Mouse (Mus musculus): Measurements from ENCODE around the gene Zfp784. TPM values are rescaled to one million over a fixed set of nuclear protein-coding genes. Genes with fewer than 3 reads are reported as not detected.
"Not testable (repeated sequence)": the region's sequence is repeated elsewhere in the genome, so short reads cannot be mapped to it uniquely, and the experiment has no call there.

Zfp784 gene
- 6.0 and 6.5 TPM in 2 replicates for polyA plus RNA-seq (2015; fragmentation: Nextera tagmentation; extraction: Ambion mirVana)

DNA sequence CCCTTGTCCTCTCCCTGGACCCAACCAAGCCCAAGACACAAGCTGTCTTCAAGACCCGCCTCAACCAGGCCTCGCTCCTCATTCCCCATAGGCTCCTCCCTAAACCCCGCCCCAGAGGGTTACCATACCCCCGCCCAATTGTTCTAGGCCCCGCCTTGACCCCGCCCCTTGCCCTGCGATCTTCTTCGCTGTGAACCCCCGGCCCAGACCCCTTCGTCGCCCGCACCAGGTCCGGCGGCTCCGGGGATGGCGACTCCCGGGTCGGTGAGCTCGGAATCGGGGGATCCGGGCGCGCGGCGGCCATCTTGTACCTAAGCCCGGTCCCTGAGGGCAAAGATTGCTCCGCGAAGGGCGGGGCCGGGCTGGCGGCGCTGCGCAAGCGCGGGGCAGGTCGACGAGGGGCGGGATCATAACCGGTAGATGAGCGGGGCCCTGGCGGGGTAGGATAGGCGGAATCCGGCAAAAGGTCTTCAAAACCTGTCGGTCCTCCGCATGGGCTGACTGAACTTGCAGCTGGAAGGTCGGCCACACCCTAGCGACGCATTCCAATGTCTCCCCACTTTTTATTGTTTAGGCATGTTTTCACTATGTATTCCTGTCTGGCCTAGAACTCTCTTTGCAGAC, at the start of gene Zfp784:
Zfp784 (minus strand) TSS at position 338 of the 624 bp plus-strand sequence.
- under 1% methylated on average over 48 of the region's 48 CpGs for WGBS
- peak; percentile 99 for ATAC-seq
- Histone ChIP-seq H3K9ac (peak within 1 kb of the TSS; percentile 84), H3K36me3 (peaks cover 27% of the 10 kb centered on the region), H3K4me2 (replicated peaks) (peak within 1 kb of the TSS; percentile 65), H3K27me3 (replicated peaks) (no peaks in the 10 kb centered on the region), H3K4me3 (replicated peaks) (peak within 1 kb of the TSS; percentile 67), H3K4me1 (replicated peaks) (no peaks in the 10 kb centered on the region), H3K27ac (peak within 1 kb of the TSS; percentile 98), H3K9me3 (no peaks in the 10 kb centered on the region)

DNA sequence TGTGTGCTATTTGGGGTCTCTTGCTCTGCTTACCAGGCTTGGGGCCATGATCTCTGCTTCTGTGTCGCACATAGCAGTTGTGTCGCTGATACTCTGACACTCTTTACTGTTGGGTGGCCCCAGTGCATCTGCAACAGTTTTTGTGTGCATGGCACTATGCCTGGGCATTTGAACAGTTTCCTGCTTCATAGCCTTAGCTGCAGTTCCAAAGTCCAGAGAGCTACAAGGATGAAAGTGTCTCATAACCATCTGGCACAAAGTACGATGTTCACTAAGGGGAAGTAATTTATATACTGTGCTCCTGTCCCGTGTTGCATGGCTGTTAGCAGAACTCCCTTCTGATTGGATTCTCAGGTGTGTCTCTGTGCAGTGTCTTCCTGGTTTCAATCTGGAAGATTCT, 49.6 kb upstream of the Zfp784 start:
- WGBS: 70% methylated on average over 4 of the region's 4 CpGs
- ATAC-seq: peak; percentile 85
- H3K4me1 ChIP-seq (replicated peaks): peaks cover 5% of the 10 kb centered on the region; the same call in 1 of the 2 replicates
- peak overlapping the region; percentile 24; the same call in 1 of the 2 replicates for H3K4me2 ChIP-seq (replicated peaks)
- no peak overlapping the region for H3K4me3 ChIP-seq (replicated peaks)
- H3K9ac ChIP-seq: no peak overlapping the region
- H3K36me3 ChIP-seq: peaks cover 27% of the 10 kb centered on the region
- peak overlapping the region; percentile 64 for H3K27ac ChIP-seq
- H3K27me3 ChIP-seq (replicated peaks): no peaks in the 10 kb centered on the region
- no peaks in the 10 kb centered on the region for H3K9me3 ChIP-seq

DNA sequence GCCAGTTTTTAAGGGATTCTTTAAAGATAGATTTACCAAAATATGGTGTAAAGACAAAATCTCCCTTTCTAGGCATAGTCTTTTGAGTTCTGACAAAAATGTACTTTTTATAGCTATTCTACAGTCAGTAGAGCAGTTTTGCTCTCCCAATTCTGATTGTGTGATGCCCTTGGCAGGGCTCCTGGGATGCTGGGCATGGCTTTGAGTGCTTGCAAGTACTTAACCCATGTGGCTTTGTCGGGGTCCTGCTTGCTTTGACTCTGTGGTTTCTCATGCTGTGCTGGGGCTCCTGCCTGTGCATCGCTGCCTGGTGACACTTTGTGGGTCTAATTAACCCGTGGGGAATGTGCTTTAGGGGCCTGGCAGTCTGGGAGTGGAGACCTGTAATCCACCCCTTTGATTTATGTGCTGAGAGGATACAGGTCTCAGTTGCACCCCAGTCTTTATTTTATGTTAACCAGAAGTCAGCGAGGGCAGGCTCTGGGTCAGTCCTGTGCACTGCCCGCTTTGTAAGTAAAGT, 48.7 kb upstream of the Zfp784 start:
- no peak for ATAC-seq
- WGBS: 75% methylated on average over 5 of the region's 5 CpGs
- no peak overlapping the region for H3K9ac ChIP-seq
- H3K4me2 ChIP-seq (replicated peaks): no peak overlapping the region
- H3K4me3 ChIP-seq (replicated peaks): no peak overlapping the region
- no peaks in the 10 kb centered on the region for H3K9me3 ChIP-seq
- H3K4me1 ChIP-seq (replicated peaks): peaks cover 7% of the 10 kb centered on the region; the same call in 1 of the 2 replicates
- peaks cover 18% of the 10 kb centered on the region for H3K36me3 ChIP-seq
- H3K27ac ChIP-seq: no peak overlapping the region
- H3K27me3 ChIP-seq (replicated peaks): no peaks in the 10 kb centered on the region

DNA sequence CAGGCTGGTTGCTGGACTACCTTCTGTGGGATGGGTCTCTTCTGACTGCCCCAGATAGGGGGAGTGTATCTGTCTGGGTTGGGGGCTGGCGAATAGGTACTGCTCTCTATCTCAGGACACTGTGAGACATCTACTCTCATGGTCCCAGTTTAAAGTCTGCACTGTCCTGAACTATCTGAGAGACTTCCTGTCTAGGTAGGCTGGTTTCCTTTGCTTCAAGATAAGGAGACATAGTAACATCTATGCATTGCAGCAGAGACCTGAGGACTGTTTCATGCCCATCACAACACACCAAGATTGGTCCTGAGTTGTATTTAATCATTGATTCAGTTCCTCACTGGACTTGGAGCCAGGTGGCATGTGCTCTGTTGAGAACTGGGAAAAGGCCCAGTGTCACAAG, 47.3 kb upstream of the Zfp784 start:
- Histone ChIP-seq H3K4me2 (replicated peaks) (no peak overlapping the region), H3K9ac (no peak overlapping the region), H3K9me3 (no peaks in the 10 kb centered on the region), H3K27ac (no peak overlapping the region), H3K4me3 (replicated peaks) (no peak overlapping the region), H3K27me3 (replicated peaks) (no peaks in the 10 kb centered on the region), H3K4me1 (replicated peaks) (peaks cover 11% of the 10 kb centered on the region), H3K36me3 (peaks cover 16% of the 10 kb centered on the region)
- 95% methylated on average over 1 of the region's 1 CpGs for WGBS
- ATAC-seq: no peak

DNA sequence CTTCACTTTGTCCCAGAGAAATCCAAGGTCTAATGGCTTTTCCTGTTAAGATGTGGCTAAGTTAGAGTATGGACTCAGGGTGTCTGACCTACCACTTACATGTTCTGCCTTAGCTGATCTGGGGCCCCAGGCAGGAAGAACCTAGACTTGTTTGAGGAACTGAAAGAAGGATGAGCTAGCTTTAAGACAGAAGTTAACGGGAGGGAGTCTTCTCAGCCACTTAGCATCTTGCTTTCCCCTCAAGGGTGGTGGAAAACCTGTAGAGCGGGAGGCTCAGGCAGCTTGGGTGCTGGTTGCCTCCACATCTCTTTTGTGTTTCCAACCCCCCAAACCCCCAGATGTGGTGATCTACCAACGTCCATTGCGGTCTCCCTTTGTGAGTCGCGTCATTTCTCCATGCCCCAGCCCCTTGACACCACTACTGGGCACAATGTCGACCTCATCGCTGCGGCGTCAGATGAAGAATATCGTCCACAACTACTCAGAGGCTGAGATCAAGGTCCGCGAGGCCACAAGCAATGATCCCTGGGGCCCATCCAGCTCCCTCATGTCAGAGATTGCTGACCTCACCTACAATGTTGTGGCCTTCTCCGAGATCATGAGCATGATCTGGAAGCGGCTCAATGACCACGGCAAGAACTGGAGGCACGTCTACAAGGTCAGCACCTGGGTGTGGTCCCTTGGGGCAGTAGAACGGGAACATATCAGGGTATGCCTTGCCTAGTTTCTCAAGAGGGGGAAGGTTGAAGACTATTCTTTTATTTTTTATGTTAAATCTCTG, 45.3 kb upstream of the Zfp784 start:
- H3K4me1 ChIP-seq (replicated peaks): peaks cover 10% of the 10 kb centered on the region
- 0 out of 2 replicates have a peak overlapping the region, but pooled peaks have one; percentile 10 for H3K9ac ChIP-seq
- peaks cover 12% of the 10 kb centered on the region for H3K36me3 ChIP-seq
- 0 out of 2 replicates have a peak overlapping the region, but pooled peaks have one; percentile 32 for H3K27ac ChIP-seq
- H3K4me2 ChIP-seq (replicated peaks): peak overlapping the region; percentile 32
- ATAC-seq: no peak
- no peak overlapping the region for H3K4me3 ChIP-seq (replicated peaks)
- 85% methylated on average over 18 of the region's 18 CpGs for WGBS
- no peaks in the 10 kb centered on the region for H3K27me3 ChIP-seq (replicated peaks)
- no peaks in the 10 kb centered on the region for H3K9me3 ChIP-seq

DNA sequence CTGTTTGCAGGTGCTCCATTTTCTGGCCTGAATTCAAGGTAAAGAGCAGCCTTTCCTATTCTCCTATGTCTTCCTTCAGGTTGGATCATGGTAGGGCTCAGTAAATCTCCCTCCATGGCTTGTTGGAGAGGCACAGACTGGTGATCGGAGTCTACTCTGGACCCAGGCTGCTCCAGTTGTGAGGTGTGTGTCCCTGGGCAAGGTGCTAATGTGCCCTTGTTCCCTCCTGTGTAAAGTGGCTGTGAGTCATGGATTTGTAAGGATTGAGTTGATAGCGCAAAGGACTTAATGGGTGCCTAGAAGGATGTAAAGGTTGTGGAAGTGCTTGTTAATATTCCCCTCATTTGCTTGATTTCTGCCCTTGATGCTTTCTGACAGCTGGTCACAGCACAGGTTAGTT, 43.7 kb upstream of the Zfp784 start:
- no peaks in the 10 kb centered on the region for H3K27me3 ChIP-seq (replicated peaks)
- H3K9ac ChIP-seq: no peak overlapping the region
- WGBS: 87% methylated on average over 2 of the region's 2 CpGs
- peaks cover 19% of the 10 kb centered on the region for H3K36me3 ChIP-seq
- peak overlapping the region; percentile 6; the same call in 1 of the 2 replicates for H3K27ac ChIP-seq
- no peaks in the 10 kb centered on the region for H3K9me3 ChIP-seq
- peak overlapping the region; percentile 99; the same call in 1 of the 2 replicates for H3K4me3 ChIP-seq (replicated peaks)
- peak overlapping the region; percentile 68 for H3K4me2 ChIP-seq (replicated peaks)
- ATAC-seq: no peak
- H3K4me1 ChIP-seq (replicated peaks): peaks cover 8% of the 10 kb centered on the region

DNA sequence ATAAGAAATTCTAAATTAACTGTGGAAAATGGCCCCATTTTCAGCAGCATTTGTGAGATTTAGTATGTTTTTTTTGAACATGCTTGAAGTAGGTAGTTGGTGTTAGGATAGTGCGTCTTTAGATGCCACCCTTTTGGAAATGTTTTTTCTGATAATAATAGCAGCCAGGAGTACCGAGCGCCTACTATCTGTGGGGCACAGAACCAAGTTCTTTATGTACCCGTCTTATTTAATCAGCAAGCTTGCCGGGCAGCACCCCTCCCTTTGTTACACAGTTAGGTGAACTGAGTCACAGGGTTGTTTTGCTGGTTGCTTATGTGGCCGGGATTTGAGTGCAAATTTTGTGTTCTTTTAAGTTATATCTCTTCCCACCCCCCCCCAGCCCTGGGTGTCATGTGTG, 43.0 kb upstream of the Zfp784 start:
- Histone ChIP-seq H3K36me3 (peaks cover 23% of the 10 kb centered on the region), H3K27me3 (replicated peaks) (no peaks in the 10 kb centered on the region), H3K4me3 (replicated peaks) (peak overlapping the region; percentile 99), H3K9me3 (no peaks in the 10 kb centered on the region), H3K9ac (0 out of 2 replicates have a peak overlapping the region, but pooled peaks have one; percentile 99), H3K27ac (no peak overlapping the region), H3K4me1 (replicated peaks) (peaks cover 8% of the 10 kb centered on the region), H3K4me2 (replicated peaks) (peak overlapping the region; percentile 68)
- ATAC-seq: no peak
- WGBS: 57% methylated on average over 6 of the region's 6 CpGs

DNA sequence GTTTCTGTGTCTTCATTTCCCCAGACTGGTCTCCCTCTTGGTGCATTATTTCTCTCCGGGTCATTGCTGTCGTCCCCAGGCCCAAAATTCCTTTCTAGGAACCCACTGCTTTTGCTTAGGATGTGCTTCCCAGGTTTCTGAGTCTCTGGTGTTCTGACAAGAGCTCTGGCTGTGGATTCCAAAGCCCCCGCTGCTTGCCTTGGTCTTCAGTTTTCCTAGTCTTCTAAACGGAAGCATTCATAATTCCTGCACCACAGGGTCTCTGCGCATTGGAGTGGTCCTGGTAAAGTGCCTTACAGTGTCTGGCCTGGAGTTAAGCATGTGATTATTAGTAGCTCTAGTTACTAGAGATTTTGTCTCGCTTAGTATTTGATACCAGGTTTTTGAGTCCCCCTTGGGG, 42.6 kb upstream of the Zfp784 start:
- no peak for ATAC-seq
- H3K27ac ChIP-seq: peak overlapping the region; percentile 95
- H3K27me3 ChIP-seq (replicated peaks): no peaks in the 10 kb centered on the region
- peak overlapping the region; percentile 99 for H3K4me3 ChIP-seq (replicated peaks)
- H3K9me3 ChIP-seq: no peaks in the 10 kb centered on the region
- peak overlapping the region; percentile 99 for H3K9ac ChIP-seq
- peaks cover 26% of the 10 kb centered on the region for H3K36me3 ChIP-seq
- H3K4me2 ChIP-seq (replicated peaks): peak overlapping the region; percentile 68
- WGBS: 11% methylated on average over 6 of the region's 6 CpGs
- H3K4me1 ChIP-seq (replicated peaks): peaks cover 8% of the 10 kb centered on the region

DNA sequence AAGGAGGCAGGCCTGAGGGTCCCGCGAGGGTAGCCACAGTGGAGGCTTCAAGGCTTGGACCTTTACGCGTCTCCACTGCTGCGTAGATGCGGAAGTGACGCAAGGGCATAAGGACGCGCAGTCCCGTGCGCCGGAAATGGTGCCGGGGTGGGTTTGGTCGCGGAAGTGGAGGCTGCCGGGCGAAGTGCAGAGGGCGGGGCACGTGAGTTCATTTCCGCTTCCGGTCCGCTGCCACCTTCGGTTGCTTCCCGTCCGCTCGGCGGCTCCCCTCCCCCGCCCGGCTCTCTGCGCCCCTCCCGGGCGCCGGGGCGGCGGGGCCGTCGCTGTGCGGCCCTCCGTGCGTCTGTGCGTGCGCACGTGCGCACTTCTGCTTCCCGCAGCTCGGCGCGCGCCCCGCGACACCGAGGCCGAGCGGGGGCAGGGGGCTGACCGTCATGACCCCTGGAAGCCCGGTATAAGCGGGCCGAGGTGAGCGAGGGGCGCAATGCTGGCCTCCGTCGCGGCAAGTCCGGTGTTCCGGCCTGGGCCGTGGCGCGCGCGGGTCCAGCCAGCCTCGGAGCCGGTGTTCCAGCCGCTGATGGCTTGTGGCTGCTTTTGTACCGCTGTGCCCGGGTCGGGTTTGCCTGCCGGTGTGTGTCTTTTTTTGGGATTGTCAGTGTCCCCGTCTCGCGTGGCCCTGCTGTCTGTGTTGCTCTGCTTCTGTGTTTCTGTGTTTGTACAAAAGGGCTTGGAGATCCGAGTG, 41.9 kb upstream of the Zfp784 start, which contains the start of gene Epn1:
Epn1 (plus strand) TSS at position 226 of the 742 bp plus-strand sequence.
- H3K4me1 ChIP-seq (replicated peaks): peaks cover 8% of the 10 kb centered on the region
- under 1% methylated on average over 69 of the region's 81 CpGs for WGBS
- peak within 1 kb of the TSS; percentile 99 for H3K9ac ChIP-seq
- peak within 1 kb of the TSS; percentile 95 for H3K27ac ChIP-seq
- H3K4me3 ChIP-seq (replicated peaks): peak within 1 kb of the TSS; percentile 99
- ATAC-seq: peak; percentile 96
- H3K9me3 ChIP-seq: no peaks in the 10 kb centered on the region
- peaks cover 27% of the 10 kb centered on the region for H3K36me3 ChIP-seq
- peak within 1 kb of the TSS; percentile 68 for H3K4me2 ChIP-seq (replicated peaks)
- no peaks in the 10 kb centered on the region for H3K27me3 ChIP-seq (replicated peaks)

DNA sequence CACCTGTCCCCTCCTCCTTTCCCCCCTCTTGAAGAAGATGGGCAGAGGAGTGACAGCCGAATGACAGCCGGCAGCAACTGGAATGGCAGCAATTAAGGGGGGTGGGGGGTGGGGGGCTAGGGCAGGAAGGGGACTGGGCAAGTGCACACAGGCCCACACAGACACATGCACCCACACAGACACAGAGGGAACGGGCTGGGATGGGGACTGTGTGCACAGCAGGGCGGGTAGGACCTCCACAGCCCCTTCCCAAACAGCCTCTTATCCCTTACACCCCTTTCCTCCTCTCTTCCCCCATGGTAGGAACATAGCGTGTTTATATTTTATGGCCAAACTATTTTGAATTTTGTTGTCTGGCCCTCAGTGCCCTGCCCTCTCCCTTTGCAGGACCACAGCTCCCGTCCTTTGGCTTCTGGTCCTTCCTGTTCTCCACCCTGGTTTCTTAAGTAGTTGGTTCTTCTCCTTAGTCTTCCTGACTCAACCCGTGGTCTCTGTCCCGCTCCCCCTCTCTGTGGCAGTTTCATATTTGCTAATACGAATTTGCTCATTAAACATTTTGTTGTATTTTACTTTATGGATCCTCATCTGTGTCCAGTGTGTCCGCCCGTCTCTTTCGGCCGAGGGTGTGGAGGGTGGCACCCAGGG, 41.2 kb upstream of the Zfp784 start:
- H3K4me3 ChIP-seq (replicated peaks): peak overlapping the region; percentile 99

DNA sequence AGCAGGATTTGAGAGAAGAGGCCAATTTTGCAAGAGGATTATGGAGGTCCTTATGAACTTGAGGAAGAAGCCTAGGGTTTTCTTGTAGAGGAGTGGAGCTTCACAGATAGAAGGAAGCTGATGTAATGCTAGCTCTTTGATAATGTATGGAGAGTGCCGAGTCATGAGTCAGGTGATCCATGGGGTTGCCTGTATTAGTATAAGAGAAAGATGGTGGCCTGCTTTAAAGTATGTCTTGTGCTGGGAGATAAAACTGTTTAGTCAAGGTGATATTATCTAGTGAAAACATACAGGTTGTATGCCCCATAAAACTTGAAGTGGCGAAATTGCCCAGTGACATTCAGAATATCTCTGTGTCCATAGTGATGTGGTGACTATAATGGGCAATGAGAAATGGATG, 38.7 kb upstream of the Zfp784 start:
- Histone ChIP-seq H3K36me3 (peaks cover 48% of the 10 kb centered on the region), H3K4me2 (replicated peaks) (no peak overlapping the region), H3K4me1 (replicated peaks) (peaks cover 4% of the 10 kb centered on the region), H3K27me3 (replicated peaks) (no peaks in the 10 kb centered on the region), H3K4me3 (replicated peaks) (no peak overlapping the region), H3K9me3 (no peaks in the 10 kb centered on the region), H3K9ac (no peak overlapping the region), H3K27ac (no peak overlapping the region)
- no peak for ATAC-seq
- 65% methylated on average over 2 of the region's 2 CpGs for WGBS

More for the DNA sequence above, 41.2 kb upstream of the Zfp784 start:
- peak overlapping the region; percentile 99; the same call in 1 of the 2 replicates for H3K9ac ChIP-seq
- not testable (repeated sequence) for H3K27me3 ChIP-seq (replicated peaks); H3K4me1 ChIP-seq (replicated peaks); H3K9me3 ChIP-seq
- H3K4me2 ChIP-seq (replicated peaks): peak overlapping the region; percentile 68
- 32% methylated on average over 8 of the region's 13 CpGs for WGBS
- ATAC-seq: peak; percentile 23
- H3K27ac ChIP-seq: peak overlapping the region; percentile 95
- peaks cover 29% of the 10 kb centered on the region for H3K36me3 ChIP-seq
